Mouse (Mus musculus) forebrain, embryonic 16.5 days (tissue): Measurements from ENCODE around the gene Acta2. TPM values are rescaled to one million over a fixed set of nuclear protein-coding genes. Genes with fewer than 3 reads are reported as not detected.
A peak's percentile ranks its signal among the peaks of the same experiment; 100 is the strongest.

Experiments
- ATAC-seq: fragments of 200-750 bp; cut with Nextera tagmentation; 2 replicates; pipeline ENCODE4 v1.8.0; 2017; ENCODE audit warnings: mild to moderate bottlenecking, moderate library complexity
- H3K27ac ChIP-seq: fragments of 300-500 bp; sonication (generic); 2 replicates; pipeline ENCODE4 v1.5.1; 2014; ENCODE audit warnings: low read length, control low read depth
- H3K27me3 ChIP-seq: fragments of 300-500 bp; sonication (generic); replicated peaks from 2 replicates; pipeline ENCODE4 v1.6.1; 2014; ENCODE audit warnings: low read length; ENCODE audit not compliant: control insufficient read depth, insufficient read depth
- H3K36me3 ChIP-seq: fragments of 300-500 bp; sonication (generic); 2 replicates; pipeline ENCODE4 v1.6.1; 2014; ENCODE audit not compliant: control insufficient read depth, insufficient read depth
- H3K4me1 ChIP-seq: fragments of 300-500 bp; sonication (generic); replicated peaks from 2 replicates; pipeline ENCODE4 v1.6.1; 2014; ENCODE audit warnings: low read length; ENCODE audit not compliant: control insufficient read depth, insufficient read depth
- H3K4me2 ChIP-seq: fragments of 300-500 bp; sonication (generic); 2 replicates; pipeline ENCODE4 v1.6.1; 2014; ENCODE audit warnings: mild to moderate bottlenecking, low read length, control low read depth
- H3K4me3 ChIP-seq: fragments of 300-500 bp; sonication (generic); replicated peaks from 2 replicates; pipeline ENCODE4 v1.5.1; 2014; ENCODE audit warnings: mild to moderate bottlenecking, low read length, control low read depth
- H3K9ac ChIP-seq: fragments of 300-500 bp; sonication (generic); replicated peaks from 2 replicates; pipeline ENCODE4 v1.6.1; 2014; ENCODE audit warnings: low read depth, low read length, control low read depth
- H3K9me3 ChIP-seq: fragments of 300-500 bp; sonication (generic); 2 replicates; pipeline ENCODE4 v1.6.1; 2016; ENCODE audit warnings: low read length; ENCODE audit not compliant: control insufficient read depth
- WGBS: fragments of 180-500 bp; shearing (Covaris S2); extraction: QIAGEN DNeasy Blood & Tissue Kit; methylation state at CpG from one replicate; pipeline ENCODE4 v1.1.7; 2014; 5-methylcytosine and 5-hydroxymethylcytosine counted together
- polyA plus RNA-seq: library from polyadenylated mRNA; unstranded; fragments of >200 nt; fragmentation: Nextera tagmentation; extraction: Ambion mirVana; gene quantifications from 2 replicates; pipeline ENCODE4 v1.2.1, GENCODE M21; 2015

Acta2 gene
- polyA plus RNA-seq, 1 experiment from 2014 or later = 9.1 TPM

DNA sequence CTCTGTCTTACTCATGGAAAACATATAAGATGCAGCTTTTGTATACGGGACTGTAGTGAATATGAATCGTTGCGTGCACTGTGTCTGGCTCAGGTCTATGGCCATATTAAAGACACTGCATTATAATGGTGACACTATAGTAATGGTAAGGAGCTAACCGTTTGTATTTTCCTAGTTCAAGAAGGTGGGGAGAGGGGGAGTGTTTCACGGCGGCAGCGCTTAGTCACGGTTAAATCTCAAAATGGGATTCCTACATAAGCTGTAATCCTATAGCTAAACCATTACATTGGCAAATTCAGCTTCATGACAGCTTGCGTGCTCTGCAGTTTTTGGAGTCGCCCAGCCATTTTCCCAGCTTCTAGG, 63.8 kb downstream of the Acta2 start:
- peak; percentile 49 for ATAC-seq
- H3K36me3 ChIP-seq = no peaks in the 10 kb centered on the region
- H3K9me3 ChIP-seq = no peaks in the 10 kb centered on the region
- H3K27ac ChIP-seq = 0 out of 2 replicates have a peak overlapping the region, but pooled peaks have one; percentile 23
- H3K4me1 ChIP-seq = peaks cover 3% of the 10 kb centered on the region; the same call in 1 of the 2 replicates
- no peaks in the 10 kb centered on the region for H3K27me3 ChIP-seq
- WGBS = 17% methylated on average over 10 of the region's 10 CpGs
- H3K9ac ChIP-seq = peak overlapping the region; percentile 83
- H3K4me3 ChIP-seq = peak overlapping the region; percentile 81
- H3K4me2 ChIP-seq = peak overlapping the region; percentile 95

Other genes starting within 250 kb of the Acta2 start
- not detected in 2 replicates for gene Lipk, start 247.3 kb downstream of the Acta2 start, polyA plus RNA-seq
- not detected in 2 replicates for gene Lipn, start 188.2 kb downstream of the Acta2 start, polyA plus RNA-seq
- 0.11 TPM in 1 of 2 replicates, not detected in the other for gene Lipm, start 154.7 kb downstream of the Acta2 start, polyA plus RNA-seq
- gene Ankrd22, start 89.5 kb downstream of the Acta2 start, polyA plus RNA-seq = not detected in 2 replicates
- gene Stambpl1, start 63.4 kb downstream of the Acta2 start, polyA plus RNA-seq = 10.0 and 11.7 TPM in 2 replicates
- 0.63 and 1.5 TPM in 2 replicates for gene Fas, start 35.1 kb upstream of the Acta2 start, polyA plus RNA-seq
- gene Ch25h, start 219.6 kb upstream of the Acta2 start, polyA plus RNA-seq = 0.39 and 0.58 TPM in 2 replicates